Mouse (Mus musculus) forebrain, postnatal 0 days (tissue): ENCODE measurements around the gene Mab21l2. TPM values are rescaled to one million over a fixed set of nuclear protein-coding genes. Genes with fewer than 3 reads are reported as not detected.

ENCODE experiments used
- ATAC-seq: fragments of 200-750 bp; cut with Nextera tagmentation; 2 replicates; pipeline ENCODE4 v1.8.0; 2017; ENCODE audit warnings: mild to moderate bottlenecking, moderate library complexity
- DNase-seq: peaks from one replicate; pipeline ENCODE4 v3.0.0-alpha.2; 2015
- H3K27ac ChIP-seq: fragments of 300-500 bp; sonication (generic); 2 replicates; pipeline ENCODE4 v1.5.1; 2014; ENCODE audit warnings: low read depth, mild to moderate bottlenecking, antibody characterized with exemption, low read length, moderate library complexity, mixed read lengths
- H3K27me3 ChIP-seq: fragments of 300-500 bp; sonication (generic); 2 replicates; pipeline ENCODE4 v1.6.1; 2014; ENCODE audit warnings: mild to moderate bottlenecking, low read length, mixed read lengths; ENCODE audit not compliant: insufficient read depth
- H3K36me3 ChIP-seq: fragments of 300-500 bp; sonication (generic); 2 replicates; pipeline ENCODE4 v1.6.1; 2014; ENCODE audit warnings: mild to moderate bottlenecking, moderate library complexity; ENCODE audit not compliant: insufficient read depth
- H3K4me1 ChIP-seq: fragments of 300-500 bp; sonication (generic); 2 replicates; pipeline ENCODE4 v1.6.1; 2014; ENCODE audit warnings: antibody characterized with exemption; ENCODE audit not compliant: insufficient read depth
- H3K4me2 ChIP-seq: fragments of 300-500 bp; sonication (generic); 2 replicates; pipeline ENCODE4 v1.6.1; 2014; ENCODE audit warnings: low read depth, mild to moderate bottlenecking, moderate library complexity
- H3K4me3 ChIP-seq: fragments of 300-500 bp; sonication (generic); 2 replicates; pipeline ENCODE4 v1.5.1; 2014; ENCODE audit warnings: low read depth, low read length, mixed read lengths
- H3K9ac ChIP-seq: fragments of 300-500 bp; sonication (generic); 2 replicates; pipeline ENCODE4 v1.6.1; 2014; ENCODE audit warnings: mild to moderate bottlenecking
- H3K9me3 ChIP-seq: fragments of 300-500 bp; sonication (generic); 2 replicates; pipeline ENCODE4 v1.6.1; 2016; ENCODE audit warnings: low read length
- CTCF ChIP-seq: sonication (generic); IDR thresholded peaks from 2 replicates; pipeline ENCODE4 v1.5.1; 2016; ENCODE audit warnings: antibody characterized with exemption, control low read depth, low read depth
- polyA plus RNA-seq: library from polyadenylated mRNA; unstranded; fragments of >200 nt; fragmentation: Nextera tagmentation; extraction: Ambion mirVana; gene quantifications from 2 replicates; pipeline ENCODE4 v1.2.1, GENCODE M21; 2015
- total RNA-seq: library from RNA; depleted of rRNA; stranded (reverse); fragments of >200 nt; gene quantifications from 2 replicates; pipeline ENCODE4 v1.2.3, GENCODE M21; 2014

Gene Mab21l2
- total and polyA plus RNA-seq, 2 experiments from 2014 or later, result 2.3 to 2.4 TPM

DNA sequence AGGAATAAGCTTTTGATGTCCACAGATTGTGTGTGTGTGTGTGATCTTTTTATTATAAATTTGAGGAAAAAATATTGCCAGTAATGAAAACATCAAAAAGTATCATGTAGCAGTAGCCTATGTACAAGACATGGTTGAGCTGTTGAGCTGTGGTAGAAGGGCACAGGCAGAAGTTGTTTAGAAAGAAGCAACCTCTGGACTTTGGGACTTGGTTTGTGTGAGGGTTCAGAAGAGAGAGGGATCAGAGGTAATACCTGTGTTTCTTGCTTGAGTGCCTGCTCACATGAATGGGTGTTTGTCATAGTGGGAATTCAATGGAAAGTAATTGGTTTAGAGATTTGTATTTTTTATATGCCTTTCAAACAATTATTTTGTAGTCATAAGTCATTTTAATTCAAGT is 47.8 kb downstream of the Mab21l2 start:
- no peaks in the 10 kb centered on the region for H3K9me3 ChIP-seq
- no peaks in the 10 kb centered on the region for H3K4me1 ChIP-seq
- H3K36me3 ChIP-seq, result no peaks in the 10 kb centered on the region
- ATAC-seq, result no peak
- no peak for TF ChIP-seq CTCF
- H3K27me3 ChIP-seq, result no peaks in the 10 kb centered on the region
- no peak overlapping the region for H3K9ac ChIP-seq
- H3K27ac ChIP-seq, result no peak overlapping the region
- no peak overlapping the region for H3K4me3 ChIP-seq
- no peak for DNase-seq
- no peak overlapping the region for H3K4me2 ChIP-seq
